Mouse (Mus musculus) right cerebral cortex, adult 18-20 months (tissue): ENCODE results near the gene Hecw2.

Experiments
- DNase-seq: peaks from one replicate; pipeline ENCODE4 v3.0.0; 2022; ENCODE audit warnings: mixed read lengths

Gene Hecw2

GRCm38 (mm10) chr1:53776176-53776905 lies 418.6 kb downstream of the Hecw2 start:
- no peak for DNase-seq

GRCm38 (mm10) chr1:53775545-53775944 lies 419.4 kb downstream of the Hecw2 start:
- no peak for DNase-seq

- no peak for DNase-seq
Measured at GRCm38 (mm10) chr1:53775036-53775435, 419.9 kb downstream of the Hecw2 start.

GRCm38 (mm10) chr1:53774571-53774970 lies 420.4 kb downstream of the Hecw2 start:
- no peak for DNase-seq

- DNase-seq: no peak
Measured at GRCm38 (mm10) chr1:53773994-53774393, 421.0 kb downstream of the Hecw2 start.

GRCm38 (mm10) chr1:53772967-53773366 lies 422.0 kb downstream of the Hecw2 start:
- DNase-seq: no peak

- DNase-seq: no peak
Measured at GRCm38 (mm10) chr1:53771476-53771875, 423.5 kb downstream of the Hecw2 start.

- DNase-seq: no peak
Measured at GRCm38 (mm10) chr1:53766112-53766511, 428.9 kb downstream of the Hecw2 start.

GRCm38 (mm10) chr1:53757316-53757715 lies 437.7 kb downstream of the Hecw2 start:
- no peak for DNase-seq
